Mouse (Mus musculus): ENCODE results near the gene Rcl1.

Gene Rcl1

DNA sequence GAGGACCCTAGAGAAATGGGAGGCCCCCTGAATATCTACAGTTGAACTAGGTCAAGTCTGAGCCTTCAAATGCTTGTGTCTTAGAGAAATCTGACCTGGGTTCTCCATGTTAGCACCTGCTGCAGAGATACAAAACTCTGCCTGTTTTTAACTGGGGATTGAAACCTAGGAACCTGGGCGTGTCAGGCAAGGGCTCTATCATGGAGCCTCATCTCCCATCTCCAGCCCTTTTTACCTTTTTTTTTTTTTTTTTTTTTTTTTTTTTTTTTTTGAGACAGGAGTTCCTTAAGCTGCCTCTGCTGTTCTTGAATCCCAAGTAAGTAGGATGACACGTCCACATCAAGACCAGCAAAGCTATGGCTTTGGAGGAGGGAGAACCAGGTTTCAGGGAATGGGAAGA lies 50.3 kb downstream of the Rcl1 start:
- no peak for DNase-seq (ENCODE audit: low read depth, low spot score)

GRCm38 (mm10) chr19:29155552-29155951 lies 54.4 kb downstream of the Rcl1 start:
- no peak for DNase-seq (ENCODE audit: low read depth, low spot score)

DNA sequence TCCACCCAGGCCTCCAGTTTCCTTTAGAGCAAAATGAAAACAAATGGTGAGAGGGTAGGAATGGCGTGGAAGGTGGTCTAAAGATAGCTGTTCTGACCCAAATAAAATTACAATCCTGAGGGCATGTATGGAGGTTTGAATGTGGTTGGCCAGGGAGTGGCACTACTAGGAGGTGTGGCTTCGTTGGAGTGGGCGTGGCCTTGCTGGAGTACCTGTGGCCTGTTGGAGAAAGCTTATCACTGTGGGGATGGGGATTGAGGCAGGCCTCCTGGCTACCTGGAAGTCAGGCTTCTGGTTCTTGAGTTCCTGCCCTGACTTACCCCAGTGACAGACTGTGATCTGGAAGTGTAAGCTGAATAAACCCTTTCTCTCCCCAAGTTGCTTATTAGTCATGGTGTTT lies 55.2 kb downstream of the Rcl1 start:
- DNase-seq (ENCODE audit: low read depth, low spot score): no peak

DNA sequence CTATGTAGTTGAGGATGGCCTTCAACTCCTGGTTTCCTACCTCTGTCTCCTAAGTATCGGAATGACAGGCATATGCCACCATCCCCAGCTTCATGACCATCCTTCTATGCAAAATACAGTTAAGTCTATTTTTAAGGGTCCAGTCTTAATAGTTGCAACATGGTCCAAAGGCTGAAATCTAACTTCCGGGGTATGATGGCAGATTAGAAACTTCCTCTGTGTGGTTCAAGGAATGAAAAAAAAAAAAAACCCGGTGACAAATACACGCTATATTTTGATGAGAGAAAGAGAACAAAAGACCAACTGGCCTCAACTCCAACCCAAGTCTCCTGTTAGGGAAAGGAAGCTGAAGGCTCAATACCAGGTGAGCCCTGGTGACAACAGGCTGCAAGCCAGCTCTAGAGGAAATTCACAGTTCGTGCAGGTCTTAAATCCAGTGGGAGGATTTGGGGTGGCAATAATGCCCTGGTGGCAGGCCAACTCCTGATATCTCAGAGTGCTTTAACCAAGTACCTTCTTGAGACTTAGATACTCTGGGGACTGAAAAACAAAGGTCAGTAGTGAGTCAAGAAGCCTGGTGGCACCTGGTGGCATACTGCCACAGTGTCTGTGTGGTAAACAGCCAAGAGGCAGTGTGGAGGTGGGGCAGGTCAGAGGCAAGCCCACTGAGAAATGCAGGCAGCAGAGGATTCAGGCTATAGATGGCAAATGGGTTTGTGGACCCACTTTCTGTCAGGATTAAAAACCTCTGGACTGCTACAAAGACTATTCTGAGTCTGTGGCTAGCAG lies 56.7 kb downstream of the Rcl1 start:
- DNase-seq (ENCODE audit: low read depth, low spot score): no peak

DNA sequence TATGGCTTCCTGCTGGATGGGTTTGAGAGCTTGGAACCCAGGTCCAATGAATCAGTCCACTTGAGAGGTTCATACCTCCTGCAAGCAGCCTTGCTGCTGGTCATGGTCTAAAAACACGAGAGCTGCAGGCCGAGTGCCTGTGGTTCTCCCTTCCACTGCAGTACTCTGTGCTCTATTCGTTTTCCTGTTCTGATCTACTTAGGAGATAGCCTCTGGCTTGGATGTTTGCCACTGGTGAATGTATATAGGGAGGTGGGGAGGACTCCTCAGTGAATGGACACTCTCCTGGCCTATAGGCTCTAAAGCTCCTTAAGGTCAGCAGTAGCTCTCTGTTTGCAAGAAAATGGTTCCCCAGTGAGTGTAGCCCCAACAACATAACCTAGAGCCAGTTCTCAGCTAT lies 57.3 kb downstream of the Rcl1 start:
- DNase-seq (ENCODE audit: low read depth, low spot score): no peak

DNA sequence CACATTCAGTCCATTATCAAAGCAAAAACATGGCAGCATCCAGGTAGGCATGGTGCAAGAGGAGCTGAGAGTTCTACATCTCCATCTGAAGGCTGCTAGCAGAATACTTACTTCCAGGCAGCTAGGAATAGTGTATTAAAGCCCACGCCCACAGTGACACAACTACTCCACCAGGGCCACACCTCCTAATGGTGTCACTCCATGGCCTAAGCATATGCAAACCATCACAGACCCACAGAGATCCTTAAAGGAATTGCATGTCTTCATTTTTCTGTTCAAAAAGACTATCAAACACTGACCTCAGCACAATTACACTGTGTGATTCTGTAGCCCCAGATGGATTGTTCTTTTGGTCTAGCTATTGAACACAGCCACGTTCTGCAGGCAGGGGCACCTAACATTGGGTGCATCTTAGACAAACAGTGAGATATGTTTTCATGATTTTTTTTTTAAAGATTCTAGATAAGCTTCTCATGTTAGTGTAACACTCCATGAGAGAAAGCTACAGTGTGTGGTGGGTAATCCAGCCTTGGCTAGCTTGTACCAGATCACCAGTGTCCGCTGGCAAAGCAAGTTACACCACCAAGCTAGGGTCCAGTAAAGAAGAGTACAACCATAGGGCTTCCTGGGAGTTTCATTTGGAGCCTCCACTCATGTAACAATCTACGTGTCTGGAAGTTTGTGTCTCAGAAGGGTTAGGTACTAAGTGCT lies 62.8 kb downstream of the Rcl1 start:
- DNase-seq (ENCODE audit: low read depth, low spot score): no peak

DNA sequence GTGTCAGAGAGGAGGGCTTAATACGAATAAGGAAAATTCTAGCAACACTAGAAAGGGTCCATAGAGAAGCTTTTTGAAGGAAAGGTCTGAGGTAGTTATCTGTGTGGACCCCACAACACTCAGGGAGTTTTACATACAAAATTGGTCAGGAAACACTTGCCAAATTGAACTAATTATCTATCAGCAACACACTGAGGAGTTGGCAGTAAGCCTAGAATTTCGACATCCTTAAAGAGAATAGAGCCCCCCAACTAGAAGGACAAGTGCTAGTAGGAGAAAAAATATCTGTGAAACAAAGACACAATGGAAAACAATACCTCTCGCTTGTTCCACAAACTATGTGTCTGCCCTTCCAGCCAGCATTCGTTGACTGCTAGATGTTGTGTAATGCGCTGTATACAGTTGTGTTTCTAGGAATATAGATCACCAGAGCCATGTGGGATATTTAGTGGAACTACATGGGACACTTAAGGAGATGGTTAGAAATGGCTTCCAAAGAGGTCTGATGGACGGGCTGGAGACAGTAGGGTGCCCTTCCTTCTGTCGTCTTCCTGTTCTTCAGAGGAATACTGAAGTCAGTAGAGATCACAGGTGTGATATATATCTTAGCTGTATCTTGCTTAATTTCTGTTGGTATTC lies 63.5 kb downstream of the Rcl1 start:
- no peak for DNase-seq (ENCODE audit: low read depth, low spot score)

DNA sequence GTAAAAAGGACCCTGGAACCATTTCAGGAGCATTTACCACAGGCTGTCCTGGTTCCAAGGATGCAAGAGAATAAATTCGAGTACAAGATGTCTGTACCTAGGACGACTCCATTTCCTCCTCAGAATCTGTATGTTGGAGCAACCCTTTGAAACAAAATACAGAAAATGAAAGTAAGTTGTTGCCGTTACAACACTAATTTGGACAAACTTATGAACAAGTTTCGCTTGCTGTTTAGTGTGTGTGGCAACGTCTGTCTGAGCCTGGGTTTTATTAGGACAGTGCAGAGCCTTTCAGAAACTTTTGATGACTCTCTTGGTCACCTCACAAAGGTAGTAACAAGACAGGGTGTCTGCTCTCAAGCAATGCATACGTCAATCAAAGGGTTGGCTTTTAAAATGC lies 66.8 kb downstream of the Rcl1 start:
- no peak for DNase-seq (ENCODE audit: low read depth, low spot score)

DNA sequence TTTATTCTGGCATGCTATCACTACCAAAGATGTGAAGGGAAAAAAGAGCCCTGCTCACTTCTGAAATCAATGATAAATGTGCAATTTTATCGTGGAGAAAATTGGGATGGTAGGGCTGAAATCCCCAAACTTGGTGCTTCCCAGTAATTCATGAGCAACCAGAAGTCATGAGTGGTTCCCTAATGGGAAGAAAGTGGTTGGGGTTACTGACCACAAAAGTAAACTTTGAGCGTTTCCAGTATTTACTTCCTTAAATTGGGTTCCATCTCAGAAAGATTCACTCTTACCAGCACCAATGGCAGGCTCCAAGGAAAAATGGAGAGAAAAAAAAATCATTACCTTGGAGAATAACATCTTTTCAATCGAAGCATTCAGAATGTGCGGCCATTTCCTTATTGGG lies 79.2 kb downstream of the Rcl1 start:
- DNase-seq (ENCODE audit: low read depth, low spot score): no peak

- no peak for DNase-seq (ENCODE audit: low read depth, low spot score)
Observed at GRCm38 (mm10) chr19:29182166-29182565, 81.0 kb downstream of the Rcl1 start.

DNA sequence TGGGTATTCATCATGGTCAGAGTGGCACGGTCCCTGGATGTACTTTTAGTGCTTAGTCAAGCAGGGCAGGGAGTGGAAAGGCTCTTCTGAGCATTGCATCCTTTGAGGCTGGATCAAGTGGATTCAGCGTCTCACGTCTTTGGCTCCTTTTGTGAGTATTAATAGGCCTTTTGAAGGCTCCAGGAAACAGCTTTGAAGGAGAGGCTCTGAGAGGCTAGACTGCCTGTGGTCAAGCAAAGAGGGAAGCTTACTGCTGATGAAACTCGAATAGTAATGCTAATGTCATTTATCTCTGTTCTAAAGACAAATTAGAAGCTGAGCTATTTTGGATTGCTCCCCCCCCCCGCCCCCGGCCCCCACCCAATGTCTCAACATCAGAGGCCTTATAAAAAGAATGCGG lies 83.9 kb downstream of the Rcl1 start:
- DNase-seq (ENCODE audit: low read depth, low spot score): peak; percentile 80

GRCm38 (mm10) chr19:29185552-29186232 lies 84.5 kb downstream of the Rcl1 start:
- DNase-seq (ENCODE audit: low read depth, low spot score): no peak

DNA sequence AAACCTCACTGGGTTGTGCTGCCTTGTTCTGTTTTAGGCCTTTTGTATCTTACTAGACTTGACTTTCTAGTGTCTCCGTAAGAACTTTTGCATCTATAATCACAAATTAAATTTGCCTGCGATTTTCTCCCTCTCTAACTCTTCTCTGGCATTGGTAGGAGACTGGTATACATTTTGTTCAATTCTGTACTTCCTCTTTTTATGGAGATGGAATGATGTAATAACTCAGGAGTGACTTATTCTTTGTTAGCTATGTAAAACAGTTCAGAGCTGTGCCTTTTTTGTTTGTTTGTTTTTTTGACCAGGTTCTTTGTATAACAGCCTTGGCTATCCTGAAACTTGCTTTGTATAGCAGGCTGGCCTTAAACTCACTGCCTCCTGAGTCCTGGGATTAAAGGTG lies 87.7 kb downstream of the Rcl1 start:
- no peak for DNase-seq (ENCODE audit: low read depth, low spot score)

All from ZHBTc4 (cell line).